Comparison of ENCODE assay signal across 26 mouse cellular contexts in the genomic region with DNA sequence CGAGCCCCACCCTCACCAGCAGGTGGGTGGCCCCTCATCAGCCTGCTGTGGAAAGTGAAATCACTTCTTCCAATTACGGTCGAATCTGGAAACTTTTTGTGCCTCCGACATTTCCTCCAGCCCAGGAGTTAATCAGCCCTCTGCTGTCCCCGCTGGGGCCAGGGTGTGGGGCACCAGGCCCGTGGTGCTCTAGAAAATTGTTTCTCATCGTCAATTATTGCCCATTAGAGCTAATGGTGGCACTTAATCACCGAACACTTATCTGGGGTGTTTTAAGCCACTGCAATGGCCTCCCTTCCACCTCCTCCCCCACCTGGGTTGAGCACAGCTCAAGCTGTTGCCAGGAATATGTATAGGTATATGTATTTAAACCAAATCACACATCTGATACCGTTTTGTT.
A peak's percentile ranks its signal among the peaks of the same experiment; 100 is the strongest.
DNase-seq lines count a peak whose midpoint lies in the region; ATAC-seq and TF ChIP-seq lines count a peak whose summit lies in the region.
"Had no signal": no experiment of that assay in that cellular context is flagged by ENCODE, and none has a peak within 500 bp of the region (broad histone marks: within the 10 kb centered on the region; RNA-seq: fewer than 3 reads in every experiment).

No protein-coding gene starts in this region.

- no peaks in the 10 kb centered on the region for H3K36me3 ChIP-seq in testis, adult 2 months (ENCODE audit: control insufficient read depth, insufficient read depth, low read length)
- no peaks in the 10 kb centered on the region for H3K36me3 ChIP-seq in embryonic facial prominence, embryonic 11.5 days (replicated peaks; ENCODE audit: control insufficient read depth, insufficient read depth, low read depth, low read length)
- H3K36me3 ChIP-seq in stomach, postnatal 0 days (ENCODE audit: control insufficient read depth, insufficient read depth, low read length): no peaks in the 10 kb centered on the region
- H3K36me3 ChIP-seq in forebrain, embryonic 11.5 days (ENCODE audit: control insufficient read depth, insufficient read depth, low read length): no peaks in the 10 kb centered on the region
- H3K36me3 ChIP-seq: embryonic facial prominence, embryonic 15.5 days; forebrain, embryonic 12.5 days; forebrain, embryonic 15.5 days; heart, embryonic 10.5 days; heart, embryonic 13.5 days had no signal

- H3K4me3 ChIP-seq in testis, adult 2 months (ENCODE audit: control insufficient read depth, low read depth, low read length): peak overlapping the region; percentile 38
- no peak overlapping the region for H3K4me3 ChIP-seq in embryonic facial prominence, embryonic 11.5 days (ENCODE audit: low read depth, low read length)
- no peak overlapping the region for H3K4me3 ChIP-seq in stomach, postnatal 0 days (ENCODE audit: low read depth, low read length)
- no peak overlapping the region for H3K4me3 ChIP-seq in forebrain, embryonic 11.5 days (ENCODE audit: low read depth, low read length)
- H3K4me3 ChIP-seq: embryonic facial prominence, embryonic 15.5 days; forebrain, embryonic 12.5 days; forebrain, embryonic 15.5 days; heart, adult 2 months; heart, embryonic 10.5 days; heart, embryonic 13.5 days had no signal

- ATAC-seq in embryonic facial prominence, embryonic 11.5 days (replicated peaks; ENCODE audit: insufficient number of reproducible peaks, low FRiP score, low TSS enrichment, low read depth): no peak
- ATAC-seq in stomach, postnatal 0 days (ENCODE audit: low FRiP score, low TSS enrichment): no peak
- no peak for ATAC-seq in forebrain, embryonic 11.5 days (replicated peaks; ENCODE audit: low FRiP score)
- ATAC-seq: forebrain, embryonic 15.5 days; hindbrain, postnatal 0 days had no signal

- H3K4me1 ChIP-seq in testis, adult 2 months (ENCODE audit: control insufficient read depth, insufficient read depth, low read length): peaks cover 16% of the 10 kb centered on the region
- peaks cover 16% of the 10 kb centered on the region for H3K4me1 ChIP-seq in embryonic facial prominence, embryonic 11.5 days (ENCODE audit: control insufficient read depth, insufficient read depth, low read length)
- peaks cover 7% of the 10 kb centered on the region for H3K4me1 ChIP-seq in stomach, postnatal 0 days (replicated peaks; ENCODE audit: control insufficient read depth, insufficient read depth)
- peaks cover 6% of the 10 kb centered on the region for H3K4me1 ChIP-seq in forebrain, embryonic 11.5 days (replicated peaks; ENCODE audit: control insufficient read depth, insufficient read depth, low read length)

- H3K9me3 ChIP-seq in embryonic facial prominence, embryonic 11.5 days (replicated peaks; ENCODE audit: control insufficient read depth, low read length): no peaks in the 10 kb centered on the region
- H3K9me3 ChIP-seq in stomach, postnatal 0 days (ENCODE audit: control insufficient read depth, low read length): no peaks in the 10 kb centered on the region
- H3K9me3 ChIP-seq in forebrain, embryonic 11.5 days (ENCODE audit: control insufficient read depth, low read length): no peaks in the 10 kb centered on the region
- H3K9me3 ChIP-seq: embryonic facial prominence, embryonic 15.5 days; forebrain, embryonic 12.5 days; forebrain, embryonic 15.5 days; heart, embryonic 10.5 days; heart, embryonic 13.5 days had no signal

- H3K9ac ChIP-seq in embryonic facial prominence, embryonic 11.5 days (replicated peaks; ENCODE audit: low read length): no peak overlapping the region
- H3K9ac ChIP-seq in stomach, postnatal 0 days (ENCODE audit: low read length): no peak overlapping the region
- H3K9ac ChIP-seq in forebrain, embryonic 11.5 days (ENCODE audit: low read length): no peak overlapping the region
- H3K9ac ChIP-seq: embryonic facial prominence, embryonic 15.5 days; forebrain, embryonic 12.5 days; forebrain, embryonic 15.5 days; heart, embryonic 13.5 days; hindbrain, embryonic 14.5 days had no signal

- H3K27me3 ChIP-seq in testis, adult 2 months (ENCODE audit: control insufficient read depth, insufficient read depth, low read length): no peaks in the 10 kb centered on the region; the same call in 1 of the 2 replicates
- peaks cover 20% of the 10 kb centered on the region for H3K27me3 ChIP-seq in embryonic facial prominence, embryonic 11.5 days (ENCODE audit: control insufficient read depth, insufficient read depth, low read length)
- H3K27me3 ChIP-seq in stomach, postnatal 0 days (ENCODE audit: control insufficient read depth, insufficient read depth, low read length): no peaks in the 10 kb centered on the region
- H3K27me3 ChIP-seq in forebrain, embryonic 11.5 days (ENCODE audit: control insufficient read depth, insufficient read depth, low read length): peaks cover 34% of the 10 kb centered on the region

- no peak overlapping the region for H3K4me2 ChIP-seq in embryonic facial prominence, embryonic 11.5 days (ENCODE audit: low read depth, low read length)
- no peak overlapping the region for H3K4me2 ChIP-seq in stomach, postnatal 0 days (replicated peaks; ENCODE audit: low read depth)
- H3K4me2 ChIP-seq in forebrain, embryonic 11.5 days (ENCODE audit: low read depth, low read length, severe bottlenecking): no peak overlapping the region
- H3K4me2 ChIP-seq: embryonic facial prominence, embryonic 15.5 days; forebrain, embryonic 12.5 days; forebrain, embryonic 15.5 days; heart, embryonic 13.5 days; hindbrain, embryonic 14.5 days had no signal

- no peak overlapping the region for H3K27ac ChIP-seq in testis, adult 2 months (ENCODE audit: control insufficient read depth, insufficient read depth, low read depth, low read length)
- H3K27ac ChIP-seq in embryonic facial prominence, embryonic 11.5 days (replicated peaks; ENCODE audit: low read depth, low read length): no peak overlapping the region; the same call in 1 of the 2 replicates
- H3K27ac ChIP-seq in stomach, postnatal 0 days (replicated peaks): no peak overlapping the region
- H3K27ac ChIP-seq in forebrain, embryonic 11.5 days (ENCODE audit: low read depth, low read length): no peak overlapping the region
- H3K27ac ChIP-seq: embryonic facial prominence, embryonic 15.5 days; forebrain, embryonic 12.5 days; forebrain, embryonic 15.5 days; heart, adult 2 months; heart, embryonic 10.5 days; heart, embryonic 13.5 days; hindbrain, embryonic 14.5 days; hindbrain, postnatal 0 days had no signal

- no peak for DNase-seq in testis, postnatal 14 days (ENCODE audit: low spot score)
- DNase-seq in embryonic facial prominence, embryonic 11.5 days (ENCODE audit: low spot score): peak; percentile 52
- no peak for DNase-seq in stomach, postnatal 0 days (ENCODE audit: low spot score)
- no peak for DNase-seq in forebrain, embryonic 11.5 days (ENCODE audit: low spot score)
- no peak for DNase-seq in Muller cell, postnatal 12 days (ENCODE audit: inconsistent ontology term)
- DNase-seq: adrenal gland, adult 2 months; adrenal gland, postnatal 14 days; B cell, adult 2 months; cerebellum, adult 11 months; cerebellum, adult 2 months; cerebellum, adult 9-11 months; cerebellum, postnatal 25 days; gastrocnemius, postnatal 10 days; gastrocnemius, postnatal 36 days; heart, adult 2 months; heart, postnatal 14 days; heart, postnatal 4 days; kidney, adult 18-20 months had no signal

- TF ChIP-seq EP300 in stomach, postnatal 0 days (optimal IDR thresholded peaks at IDR 0.05): no peak

- TF ChIP-seq CTCF in testis, adult 2 months (IDR thresholded peaks at IDR 0.05; ENCODE audit: control insufficient read depth, insufficient read depth, insufficient replicate concordance, low read depth, low read length): no peak
- peak; percentile 21; the same call in 1 of the 2 replicates for TF ChIP-seq CTCF in stomach, postnatal 0 days (IDR thresholded peaks at IDR 0.05; ENCODE audit: low read depth)

- TF ChIP-seq POLR2A in testis, adult 2 months (IDR thresholded peaks at IDR 0.05; ENCODE audit: control insufficient read depth, low read depth, low read length): no peak

- 43% methylated on average over 9 of the region's 9 CpGs for WGBS in embryonic facial prominence, embryonic 11.5 days
- 47% methylated on average over 9 of the region's 9 CpGs for WGBS in stomach, postnatal 0 days
- 81% methylated on average over 9 of the region's 9 CpGs for WGBS in forebrain, embryonic 11.5 days
